Mouse (Mus musculus) liver, embryonic 14.5 days (tissue): ENCODE results near the gene Zfp276.

ENCODE experiments used
- CTCF ChIP-seq: IDR thresholded peaks from 2 replicates; pipeline ENCODE4 v1.5.1; 2016; ENCODE audit warnings: antibody characterized with exemption, low read depth, control low read depth
- EP300 ChIP-seq: IDR thresholded peaks from 2 replicates; pipeline ENCODE4 v1.6.1; 2016; ENCODE audit warnings: antibody characterized with exemption, low read depth

- no peak for TF ChIP-seq CTCF
- no peak for TF ChIP-seq EP300
Measured at GRCm38 (mm10) chr8:123211876-123212275, 42.1 kb upstream of the Zfp276 start.
